Mouse (Mus musculus): ENCODE results near the gene Bend7. TPM values are rescaled to one million over a fixed set of nuclear protein-coding genes. Genes with fewer than 3 reads are reported as not detected.

Gene Bend7
- total RNA-seq, 1 experiment, result 1.2 TPM

DNA sequence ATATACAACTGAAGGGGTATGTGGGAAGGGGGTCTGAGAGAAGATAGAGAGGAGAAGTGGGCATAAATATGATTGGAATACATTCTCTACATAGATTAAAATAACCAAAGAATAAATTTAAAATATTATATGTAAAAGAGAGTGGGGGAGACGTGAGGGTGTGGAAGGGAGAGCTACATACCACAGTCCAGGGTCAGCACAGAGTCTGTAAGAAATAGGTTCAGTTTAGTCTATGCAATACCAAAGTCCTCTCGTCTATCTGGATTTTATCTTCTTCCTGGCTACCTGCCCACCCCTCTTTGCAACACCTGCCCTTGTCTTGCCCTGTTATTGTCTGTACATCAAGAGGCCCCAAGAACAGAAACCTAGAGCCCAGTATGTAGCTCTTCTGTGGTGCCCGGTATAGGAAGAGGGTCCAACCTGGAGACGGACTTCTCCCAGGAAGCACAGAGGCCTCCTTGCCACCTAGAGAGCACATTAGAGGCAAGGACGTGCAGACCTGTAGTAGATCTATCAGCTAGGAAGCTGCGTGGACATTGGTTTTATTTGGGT is 110.9 kb downstream of the Bend7 start:
- TF ChIP-seq ZNF384 (IDR thresholded peaks at IDR 0.05; ENCODE audit: low read depth, low read length) (no peak), HCFC1 (IDR thresholded peaks at IDR 0.05; ENCODE audit: borderline replicate concordance, insufficient read depth, low read length) (no peak), ZC3H11A (IDR thresholded peaks at IDR 0.05; ENCODE audit: borderline replicate concordance, low read depth, low read length) (no peak), CHD2 (IDR thresholded peaks at IDR 0.05; ENCODE audit: low read depth, low read length) (no peak), MAFK (IDR thresholded peaks at IDR 0.05; ENCODE audit: insufficient read depth, low read depth, low read length) (no peak)
- DNase-seq (ENCODE audit: low read depth, low spot score), result no peak

DNA sequence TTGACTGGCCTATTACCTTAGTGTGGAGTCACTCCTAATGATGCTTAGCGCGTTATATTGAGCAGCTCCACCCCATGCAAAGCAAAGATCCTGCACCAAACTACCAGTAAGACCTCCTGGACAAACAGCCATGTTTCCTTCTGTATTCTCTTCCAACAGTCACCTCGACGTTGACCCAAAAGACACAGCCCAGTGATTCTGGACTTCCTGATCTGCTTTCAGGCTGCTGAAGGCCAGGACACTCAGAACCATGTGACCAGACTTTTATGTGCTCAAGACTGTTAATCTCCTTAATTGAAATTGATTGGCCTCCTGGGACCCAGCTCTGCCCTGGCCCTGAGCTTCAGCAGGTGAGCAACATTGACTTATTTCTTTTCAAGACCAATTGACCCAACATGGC is 111.4 kb downstream of the Bend7 start:
- Histone ChIP-seq H3K9ac (ENCODE audit: insufficient read depth, low read depth, low read length, poor library complexity, severe bottlenecking) (no peak overlapping the region), H3K9me3 (ENCODE audit: control insufficient read depth, insufficient read depth, low read depth, low read length) (no peaks in the 10 kb centered on the region), H3K4me3 (ENCODE audit: insufficient read depth in 1 of 2, low read depth in 1 of 2, low read length in 2 of 2, poor library complexity in 1 of 2, severe bottlenecking in 1 of 2) (no peak overlapping the region), H3K36me3 (ENCODE audit: control insufficient read depth, insufficient read depth, low read length, poor library complexity, severe bottlenecking) (no peaks in the 10 kb centered on the region), H3K27ac (ENCODE audit: insufficient read depth, low read depth, low read length, poor library complexity, severe bottlenecking) (no peak overlapping the region), H3K4me1 (ENCODE audit: control insufficient read depth in 2 of 2, insufficient read depth in 2 of 2, low read length in 2 of 2, poor library complexity in 1 of 2) (peaks cover 0 to under 1% of the 10 kb centered on the region in 2 experiments; a peak in 1 of 4 replicates)
- DNase-seq (ENCODE audit: low read depth, low spot score), result no peak
- in situ Hi-C loops (cut with MboI; ENCODE audit: low sequenced_read_pairs in 2 of 2, unreplicated experiment in 2 of 2), result no loop called here
- TF ChIP-seq ZC3H11A (IDR thresholded peaks at IDR 0.05; ENCODE audit: borderline replicate concordance, low read depth, low read length) (no peak), ZNF384 (IDR thresholded peaks at IDR 0.05; ENCODE audit: low read depth, low read length) (no peak), HCFC1 (IDR thresholded peaks at IDR 0.05; ENCODE audit: borderline replicate concordance, insufficient read depth, low read length) (no peak), MAFK (IDR thresholded peaks at IDR 0.05; ENCODE audit: insufficient read depth, low read depth, low read length) (no peak), CHD2 (IDR thresholded peaks at IDR 0.05; ENCODE audit: low read depth, low read length) (no peak)

More for the DNA sequence above, 110.9 kb downstream of the Bend7 start:
- no peak overlapping the region for H3K4me3 ChIP-seq (ENCODE audit: insufficient read depth in 1 of 2, low read depth in 1 of 2, low read length in 2 of 2, poor library complexity in 1 of 2, severe bottlenecking in 1 of 2)
- no peaks in the 10 kb centered on the region for H3K9me3 ChIP-seq (ENCODE audit: control insufficient read depth, insufficient read depth, low read depth, low read length)
- no peak overlapping the region for H3K27ac ChIP-seq (ENCODE audit: insufficient read depth, low read depth, low read length, poor library complexity, severe bottlenecking)
- H3K36me3 ChIP-seq (ENCODE audit: control insufficient read depth, insufficient read depth, low read length, poor library complexity, severe bottlenecking), result no peaks in the 10 kb centered on the region
- H3K4me1 ChIP-seq (ENCODE audit: control insufficient read depth in 2 of 2, insufficient read depth in 2 of 2, low read length in 2 of 2, poor library complexity in 1 of 2), result peaks cover 0 to 2% of the 10 kb centered on the region in 2 experiments; a peak in 1 of 4 replicates
- in situ Hi-C loops (cut with MboI; ENCODE audit: low sequenced_read_pairs in 2 of 2, unreplicated experiment in 2 of 2), result no loop called here
- no peak overlapping the region for H3K9ac ChIP-seq (ENCODE audit: insufficient read depth, low read depth, low read length, poor library complexity, severe bottlenecking)

DNA sequence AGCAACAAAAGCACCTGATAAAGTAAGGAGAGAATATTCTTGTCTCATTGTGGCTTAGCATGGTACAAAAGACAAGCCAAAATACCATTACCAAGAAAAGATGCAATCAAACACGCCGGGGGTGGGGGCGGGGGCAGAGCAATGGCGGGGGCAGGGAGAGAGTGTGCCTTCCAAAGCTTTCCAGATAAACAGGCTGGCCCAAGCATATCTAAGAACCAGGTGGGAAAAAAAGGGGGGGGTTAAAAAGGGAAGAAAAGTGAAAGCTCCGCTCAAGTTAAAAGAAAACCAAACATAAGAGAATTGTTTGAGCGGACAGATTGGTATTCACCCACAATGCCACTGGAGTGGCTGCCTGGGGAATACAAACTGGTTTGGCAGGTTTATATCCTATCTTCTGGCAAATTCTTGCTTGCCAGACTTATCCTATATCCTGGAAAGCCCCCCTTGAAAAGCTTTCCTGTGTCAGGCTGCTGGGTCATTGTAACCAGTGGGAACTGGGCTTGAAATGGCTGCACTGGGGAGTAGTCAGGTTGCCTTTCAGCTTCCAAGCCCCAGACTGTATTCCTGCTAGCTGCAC is 111.9 kb downstream of the Bend7 start:
- Histone ChIP-seq H3K9me3 (ENCODE audit: control insufficient read depth, insufficient read depth, low read depth, low read length) (no peaks in the 10 kb centered on the region), H3K36me3 (ENCODE audit: control insufficient read depth, insufficient read depth, low read length, poor library complexity, severe bottlenecking) (no peaks in the 10 kb centered on the region), H3K4me3 (ENCODE audit: insufficient read depth in 1 of 2, low read depth in 1 of 2, low read length in 2 of 2, poor library complexity in 1 of 2, severe bottlenecking in 1 of 2) (no peak overlapping the region), H3K27ac (ENCODE audit: insufficient read depth, low read depth, low read length, poor library complexity, severe bottlenecking) (no peak overlapping the region), H3K4me1 (ENCODE audit: control insufficient read depth in 2 of 2, insufficient read depth in 2 of 2, low read length in 2 of 2, poor library complexity in 1 of 2) (no peaks in the 10 kb centered on the region), H3K9ac (ENCODE audit: insufficient read depth, low read depth, low read length, poor library complexity, severe bottlenecking) (no peak overlapping the region)
- DNase-seq (ENCODE audit: low read depth, low spot score), result no peak
- TF ChIP-seq ZC3H11A (IDR thresholded peaks at IDR 0.05; ENCODE audit: borderline replicate concordance, low read depth, low read length) (no peak), CHD2 (IDR thresholded peaks at IDR 0.05; ENCODE audit: low read depth, low read length) (no peak), HCFC1 (IDR thresholded peaks at IDR 0.05; ENCODE audit: borderline replicate concordance, insufficient read depth, low read length) (no peak), ZNF384 (IDR thresholded peaks at IDR 0.05; ENCODE audit: low read depth, low read length) (no peak), MAFK (IDR thresholded peaks at IDR 0.05; ENCODE audit: insufficient read depth, low read depth, low read length) (no peak)
- in situ Hi-C loops (cut with MboI; ENCODE audit: low sequenced_read_pairs in 2 of 2, unreplicated experiment in 2 of 2), result no loop called here

DNA sequence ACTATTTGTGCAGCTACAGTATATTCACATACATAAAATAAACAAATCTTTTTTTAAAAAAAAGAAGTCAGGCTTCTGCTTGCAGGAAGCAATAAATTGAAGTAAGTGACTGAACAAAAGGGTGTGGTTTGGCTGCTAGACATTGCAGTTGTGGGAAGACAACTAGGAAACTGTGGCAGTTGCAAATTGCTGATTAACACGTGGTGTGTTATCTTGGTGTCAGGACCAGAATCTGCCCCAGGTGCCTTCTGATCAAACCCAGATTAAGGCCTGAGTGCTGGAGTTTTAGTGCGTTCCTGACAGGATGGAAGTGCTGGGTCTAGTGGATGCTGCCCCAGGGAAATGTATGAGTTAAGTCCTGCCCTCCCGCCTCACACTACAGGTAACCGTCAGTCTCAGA is 113.9 kb downstream of the Bend7 start:
- Histone ChIP-seq H3K27ac (ENCODE audit: insufficient read depth, low read depth, low read length, poor library complexity, severe bottlenecking) (no peak overlapping the region), H3K36me3 (ENCODE audit: control insufficient read depth, insufficient read depth, low read length, poor library complexity, severe bottlenecking) (no peaks in the 10 kb centered on the region), H3K4me1 (ENCODE audit: control insufficient read depth in 2 of 2, insufficient read depth in 2 of 2, low read length in 2 of 2, poor library complexity in 1 of 2) (no peaks in the 10 kb centered on the region), H3K9me3 (ENCODE audit: control insufficient read depth, insufficient read depth, low read depth, low read length) (no peaks in the 10 kb centered on the region), H3K9ac (ENCODE audit: insufficient read depth, low read depth, low read length, poor library complexity, severe bottlenecking) (no peak overlapping the region), H3K4me3 (ENCODE audit: insufficient read depth in 1 of 2, low read depth in 1 of 2, low read length in 2 of 2, poor library complexity in 1 of 2, severe bottlenecking in 1 of 2) (no peak overlapping the region)
- in situ Hi-C loops (cut with MboI; ENCODE audit: low sequenced_read_pairs in 2 of 2, unreplicated experiment in 2 of 2), result no loop called here
- TF ChIP-seq CHD2 (IDR thresholded peaks at IDR 0.05; ENCODE audit: low read depth, low read length) (no peak), ZC3H11A (IDR thresholded peaks at IDR 0.05; ENCODE audit: borderline replicate concordance, low read depth, low read length) (no peak), MAFK (IDR thresholded peaks at IDR 0.05; ENCODE audit: insufficient read depth, low read depth, low read length) (no peak), HCFC1 (IDR thresholded peaks at IDR 0.05; ENCODE audit: borderline replicate concordance, insufficient read depth, low read length) (no peak), ZNF384 (IDR thresholded peaks at IDR 0.05; ENCODE audit: low read depth, low read length) (no peak)
- DNase-seq (ENCODE audit: low read depth, low spot score), result no peak
